Mouse (Mus musculus): Measurements from ENCODE around the gene Atp8b4.

GRCm38 (mm10) chr2:126458661-126459060, 41.8 kb downstream of the Atp8b4 start:
- TF ChIP-seq EP300 (IDR thresholded peaks at IDR 0.05) (no peak), CTCF (IDR thresholded peaks at IDR 0.05) (no peak)
